Mouse (Mus musculus): ENCODE data around the gene Aip. TPM values are rescaled to one million over a fixed set of nuclear protein-coding genes. Genes with fewer than 3 reads are reported as not detected.
A peak's percentile ranks its signal among the peaks of the same experiment; 100 is the strongest.

Aip gene
- polyA plus RNA-seq, 1 experiment from 2014 or later, result 110 TPM

GRCm38 (mm10) chr19:4100718-4101261 lies 24.9 kb downstream of the Aip start:
- no peaks in the 10 kb centered on the region for H3K9me3 ChIP-seq (ENCODE audit: control insufficient read depth, low read length)
- WGBS, result under 1% methylated on average over 52 of the region's 52 CpGs

GRCm38 (mm10) chr19:4099837-4100717 lies 25.6 kb downstream of the Aip start, which contains the start of gene Pitpnm1:
Gene Pitpnm1 (plus strand): TSS chr19:4099998.
- 2% methylated on average over 50 of the region's 53 CpGs for WGBS
- peaks cover 36% of the 10 kb centered on the region for H3K4me1 ChIP-seq (ENCODE audit: control insufficient read depth, insufficient read depth, low read length)

More at GRCm38 (mm10) chr19:4100718-4101261, 24.9 kb downstream of the Aip start:
- Histone ChIP-seq H3K27me3 (ENCODE audit: control insufficient read depth, insufficient read depth, low read length) (no peaks in the 10 kb centered on the region), H3K4me2 (ENCODE audit: low read depth, low read length) (peak overlapping the region; percentile 85), H3K4me1 (ENCODE audit: control insufficient read depth, insufficient read depth, low read length) (peaks cover 36% of the 10 kb centered on the region), H3K4me3 (ENCODE audit: low read depth, low read length) (peak overlapping the region; percentile 57), H3K36me3 (ENCODE audit: control insufficient read depth, insufficient read depth, low read length) (no peaks in the 10 kb centered on the region), H3K9ac (replicated peaks; ENCODE audit: low read depth, low read length) (peak overlapping the region; percentile 68), H3K27ac (ENCODE audit: low read depth, low read length) (peak overlapping the region; percentile 64; the same call in 1 of the 2 replicates)
- 0 out of 2 replicates have a peak, but pooled peaks have one; percentile 13 for ATAC-seq (ENCODE audit: low read depth)

DNA sequence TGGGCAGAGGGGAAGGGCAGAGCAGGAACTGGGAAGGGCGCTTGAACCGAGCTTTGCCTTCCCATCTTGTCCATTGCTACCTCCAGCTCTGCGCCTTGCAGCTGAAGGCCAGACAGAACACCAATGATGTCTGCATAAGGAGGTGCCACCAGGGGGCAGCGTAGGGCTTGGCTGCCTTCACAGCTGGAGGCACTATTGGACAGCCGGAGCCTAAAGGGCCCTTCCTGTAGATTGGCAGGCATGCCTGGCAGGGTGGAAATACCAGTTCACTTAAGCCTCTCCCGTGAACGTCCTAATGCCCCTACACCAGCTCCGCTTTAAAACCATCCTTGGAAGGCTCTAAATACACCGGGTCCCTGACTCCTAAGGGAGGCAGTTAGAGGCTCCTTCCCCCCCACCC lies 26.6 kb downstream of the Aip start:
- no peak overlapping the region for H3K27ac ChIP-seq (ENCODE audit: low read depth, low read length)
- no peaks in the 10 kb centered on the region for H3K9me3 ChIP-seq (ENCODE audit: control insufficient read depth, low read length)
- no peaks in the 10 kb centered on the region for H3K36me3 ChIP-seq (ENCODE audit: control insufficient read depth, insufficient read depth, low read length)
- H3K27me3 ChIP-seq (ENCODE audit: control insufficient read depth, insufficient read depth, low read length), result no peaks in the 10 kb centered on the region
- H3K4me1 ChIP-seq (ENCODE audit: control insufficient read depth, insufficient read depth, low read length), result peaks cover 36% of the 10 kb centered on the region
- H3K4me2 ChIP-seq (ENCODE audit: low read depth, low read length), result peak overlapping the region; percentile 14; the same call in 1 of the 2 replicates
- ATAC-seq (ENCODE audit: low read depth), result no peak
- H3K4me3 ChIP-seq (ENCODE audit: low read depth, low read length), result no peak overlapping the region
- no peak overlapping the region for H3K9ac ChIP-seq (replicated peaks; ENCODE audit: low read depth, low read length)
- 14% methylated on average over 9 of the region's 9 CpGs for WGBS

More at GRCm38 (mm10) chr19:4099837-4100717, 25.6 kb downstream of the Aip start, which contains the start of gene Pitpnm1:
- Histone ChIP-seq H3K9ac (replicated peaks; ENCODE audit: low read depth, low read length) (peak within 1 kb of the TSS; percentile 68), H3K27me3 (ENCODE audit: control insufficient read depth, insufficient read depth, low read length) (no peaks in the 10 kb centered on the region), H3K4me3 (ENCODE audit: low read depth, low read length) (peak within 1 kb of the TSS; percentile 57), H3K36me3 (ENCODE audit: control insufficient read depth, insufficient read depth, low read length) (no peaks in the 10 kb centered on the region), H3K4me2 (ENCODE audit: low read depth, low read length) (peak within 1 kb of the TSS; percentile 85), H3K9me3 (ENCODE audit: control insufficient read depth, low read length) (no peaks in the 10 kb centered on the region), H3K27ac (ENCODE audit: low read depth, low read length) (peak within 1 kb of the TSS; percentile 64; the same call in 1 of the 2 replicates)
- ATAC-seq (ENCODE audit: low read depth), result no peak

DNA sequence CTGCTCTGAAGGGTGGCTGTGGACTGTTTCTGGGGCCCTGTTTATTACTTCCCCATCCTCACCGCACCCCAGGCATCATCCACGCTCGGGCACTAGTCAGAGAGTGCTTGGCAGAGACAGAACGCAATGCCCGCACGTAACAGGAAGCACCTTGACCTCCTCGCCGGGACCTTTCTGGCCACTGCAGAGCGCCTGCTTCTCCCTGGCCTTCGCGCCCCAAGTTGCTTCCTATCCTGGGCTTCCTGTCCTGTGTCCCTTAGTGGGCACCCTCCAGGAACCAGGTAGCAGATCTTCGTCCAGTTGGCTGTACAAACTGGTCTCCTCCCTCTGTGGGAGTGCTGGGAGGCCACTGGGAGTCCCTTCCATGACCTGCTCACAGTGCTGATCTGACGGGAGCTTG lies 27.2 kb downstream of the Aip start:
- Histone ChIP-seq H3K9ac (replicated peaks; ENCODE audit: low read depth, low read length) (no peak overlapping the region), H3K9me3 (ENCODE audit: control insufficient read depth, low read length) (no peaks in the 10 kb centered on the region), H3K4me2 (ENCODE audit: low read depth, low read length) (peak overlapping the region; percentile 83; the same call in 1 of the 2 replicates), H3K4me3 (ENCODE audit: low read depth, low read length) (no peak overlapping the region), H3K27ac (ENCODE audit: low read depth, low read length) (no peak overlapping the region), H3K4me1 (ENCODE audit: control insufficient read depth, insufficient read depth, low read length) (peaks cover 36% of the 10 kb centered on the region), H3K27me3 (ENCODE audit: control insufficient read depth, insufficient read depth, low read length) (no peaks in the 10 kb centered on the region), H3K36me3 (ENCODE audit: control insufficient read depth, insufficient read depth, low read length) (no peaks in the 10 kb centered on the region)
- ATAC-seq (ENCODE audit: low read depth), result no peak
- 92% methylated on average over 13 of the region's 13 CpGs for WGBS

GRCm38 (mm10) chr19:4097441-4097825 lies 28.2 kb downstream of the Aip start:
- peak overlapping the region; percentile 53; the same call in 1 of the 2 replicates for H3K27ac ChIP-seq (ENCODE audit: low read depth, low read length)
- no peaks in the 10 kb centered on the region for H3K36me3 ChIP-seq (ENCODE audit: control insufficient read depth, insufficient read depth, low read length)
- H3K9me3 ChIP-seq (ENCODE audit: control insufficient read depth, low read length), result no peaks in the 10 kb centered on the region
- H3K4me2 ChIP-seq (ENCODE audit: low read depth, low read length), result peak overlapping the region; percentile 83
- peak overlapping the region; percentile 58 for H3K4me3 ChIP-seq (ENCODE audit: low read depth, low read length)
- peak overlapping the region; percentile 25 for H3K9ac ChIP-seq (replicated peaks; ENCODE audit: low read depth, low read length)
- no peak; the same call in 1 of the 2 replicates for ATAC-seq (ENCODE audit: low read depth)
- H3K4me1 ChIP-seq (ENCODE audit: control insufficient read depth, insufficient read depth, low read length), result peaks cover 36% of the 10 kb centered on the region
- WGBS, result 2% methylated on average over 21 of the region's 21 CpGs
- H3K27me3 ChIP-seq (ENCODE audit: control insufficient read depth, insufficient read depth, low read length), result no peaks in the 10 kb centered on the region

- peak within 1 kb of the TSS; percentile 57 for H3K9ac ChIP-seq (replicated peaks; ENCODE audit: low read depth, low read length)
- peak within 1 kb of the TSS; percentile 83 for H3K4me2 ChIP-seq (ENCODE audit: low read depth, low read length)
- H3K27ac ChIP-seq (ENCODE audit: low read depth, low read length), result peak within 1 kb of the TSS; percentile 85
- no peaks in the 10 kb centered on the region for H3K36me3 ChIP-seq (ENCODE audit: control insufficient read depth, insufficient read depth, low read length)
- no peaks in the 10 kb centered on the region for H3K9me3 ChIP-seq (ENCODE audit: control insufficient read depth, low read length)
- peak; percentile 94 for ATAC-seq (ENCODE audit: low read depth)
- H3K27me3 ChIP-seq (ENCODE audit: control insufficient read depth, insufficient read depth, low read length), result no peaks in the 10 kb centered on the region
- under 1% methylated on average over 65 of the region's 65 CpGs for WGBS
- peak within 1 kb of the TSS; percentile 58 for H3K4me3 ChIP-seq (ENCODE audit: low read depth, low read length)
- H3K4me1 ChIP-seq (ENCODE audit: control insufficient read depth, insufficient read depth, low read length), result peaks cover 34% of the 10 kb centered on the region
These were observed 28.8 kb downstream of the Aip start, which contains the start of gene Cdk2ap2 for GRCm38 (mm10) chr19:4096642-4097440. Gene Cdk2ap2 (plus strand): TSS chr19:4097182.

DNA sequence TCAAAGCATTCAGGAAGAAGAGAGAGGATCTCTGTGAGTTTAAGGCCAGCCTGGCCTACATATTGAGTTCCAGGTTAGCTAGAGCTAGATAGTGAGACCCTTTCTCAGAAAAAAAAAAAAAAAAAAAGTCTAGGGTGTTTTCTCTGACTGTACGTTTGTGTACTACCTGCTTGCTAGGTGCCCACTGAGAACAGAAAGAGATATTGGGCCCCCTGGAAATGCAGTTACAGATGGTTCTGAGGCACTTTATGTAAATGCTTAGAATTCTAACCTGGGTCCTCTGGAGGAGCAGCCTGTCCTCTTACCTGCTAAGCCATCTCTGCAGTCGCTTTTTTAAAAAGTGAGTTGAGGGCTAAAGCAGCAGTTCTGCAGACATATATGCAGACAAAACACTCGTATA lies 29.9 kb downstream of the Aip start:
- Histone ChIP-seq H3K4me1 (ENCODE audit: control insufficient read depth, insufficient read depth, low read length) (peaks cover 25% of the 10 kb centered on the region), H3K4me3 (ENCODE audit: low read depth, low read length) (no peak overlapping the region; the same call in 1 of the 2 replicates), H3K4me2 (ENCODE audit: low read depth, low read length) (peak overlapping the region; percentile 83), H3K9me3 (ENCODE audit: control insufficient read depth, low read length) (no peaks in the 10 kb centered on the region), H3K27me3 (ENCODE audit: control insufficient read depth, insufficient read depth, low read length) (no peaks in the 10 kb centered on the region), H3K36me3 (ENCODE audit: control insufficient read depth, insufficient read depth, low read length) (no peaks in the 10 kb centered on the region), H3K27ac (ENCODE audit: low read depth, low read length) (peak overlapping the region; percentile 85), H3K9ac (replicated peaks; ENCODE audit: low read depth, low read length) (no peak overlapping the region)
- 65% methylated on average over 3 of the region's 3 CpGs for WGBS
- no peak for ATAC-seq (ENCODE audit: low read depth)

DNA sequence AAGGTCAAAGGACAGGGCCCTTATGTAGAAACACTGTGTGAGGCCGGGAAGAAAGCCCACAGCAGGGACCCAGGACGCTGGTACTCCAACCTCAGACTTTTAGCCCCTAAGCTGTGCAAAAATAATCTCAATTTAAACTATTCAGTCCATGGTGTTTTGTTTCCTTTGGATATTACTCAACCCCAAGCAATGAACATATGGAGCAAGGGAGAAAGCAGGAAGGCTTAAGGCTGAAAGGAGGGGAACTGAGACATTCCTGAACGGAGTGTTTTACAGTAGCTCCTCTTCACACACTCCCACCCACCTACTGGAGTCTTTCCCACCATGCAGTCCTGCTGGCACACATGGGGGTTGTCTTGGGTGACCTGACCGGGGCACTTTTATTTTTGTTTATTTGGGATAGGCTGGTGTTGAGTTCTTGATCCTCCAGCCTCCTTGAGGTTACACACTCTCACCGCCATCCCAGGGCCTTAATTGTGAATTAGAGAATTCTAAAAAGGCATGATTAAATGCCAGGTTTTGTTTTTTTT lies 30.8 kb downstream of the Aip start:
- H3K27ac ChIP-seq (ENCODE audit: low read depth, low read length), result no peak overlapping the region
- 86% methylated on average over 5 of the region's 5 CpGs for WGBS
- no peak overlapping the region for H3K9ac ChIP-seq (replicated peaks; ENCODE audit: low read depth, low read length)
- no peaks in the 10 kb centered on the region for H3K9me3 ChIP-seq (ENCODE audit: control insufficient read depth, low read length)
- no peak overlapping the region for H3K4me3 ChIP-seq (ENCODE audit: low read depth, low read length)
- H3K4me1 ChIP-seq (ENCODE audit: control insufficient read depth, insufficient read depth, low read length), result peaks cover 20% of the 10 kb centered on the region; the same call in 1 of the 2 replicates
- H3K36me3 ChIP-seq (ENCODE audit: control insufficient read depth, insufficient read depth, low read length), result no peaks in the 10 kb centered on the region
- no peak overlapping the region for H3K4me2 ChIP-seq (ENCODE audit: low read depth, low read length)
- no peak for ATAC-seq (ENCODE audit: low read depth)
- no peaks in the 10 kb centered on the region for H3K27me3 ChIP-seq (ENCODE audit: control insufficient read depth, insufficient read depth, low read length)

Data from neural tube, embryonic 14.5 days (tissue).